Mouse (Mus musculus) cerebellum, adult (tissue): ENCODE data around the gene Tfcp2.

Source experiments
- ATAC-seq: cut with Nextera tagmentation; 2 replicates; pipeline ENCODE4 v1.9.2; 2017; ENCODE audit warnings: mild to moderate bottlenecking, moderate library complexity, mixed read lengths; ENCODE audit not compliant: insufficient number of reproducible peaks, low FRiP score, low TSS enrichment

Gene Tfcp2

GRCm38 (mm10) chr15:100551326-100552307 lies at the start of gene Tfcp2:
Tfcp2 (minus strand) TSS chr15:100552008.
- peak; percentile 100 for ATAC-seq

GRCm38 (mm10) chr15:100600696-100601272 lies 49.0 kb upstream of the Tfcp2 start:
- no peak for ATAC-seq

- ATAC-seq: peak; percentile 49; the same call in 1 of the 2 replicates
Observed at GRCm38 (mm10) chr15:100600047-100600695, 48.4 kb upstream of the Tfcp2 start.

- ATAC-seq: peak; percentile 57; the same call in 1 of the 2 replicates
Observed at GRCm38 (mm10) chr15:100599276-100600046, 47.7 kb upstream of the Tfcp2 start, which contains the start of gene Pou6f1. Pou6f1 (minus strand) TSS chr15:100599984.

- no peak for ATAC-seq
Observed at GRCm38 (mm10) chr15:100598883-100599275, 47.1 kb upstream of the Tfcp2 start.

GRCm38 (mm10) chr15:100598287-100598882 lies 46.6 kb upstream of the Tfcp2 start:
- ATAC-seq: no peak

GRCm38 (mm10) chr15:100592817-100593216 lies 41.0 kb upstream of the Tfcp2 start:
- no peak for ATAC-seq

- no peak for ATAC-seq
Observed at GRCm38 (mm10) chr15:100590436-100590835, 38.6 kb upstream of the Tfcp2 start.

GRCm38 (mm10) chr15:100588297-100588696 lies 36.5 kb upstream of the Tfcp2 start:
- no peak for ATAC-seq

- no peak for ATAC-seq
Observed at GRCm38 (mm10) chr15:100587166-100587565, 35.4 kb upstream of the Tfcp2 start.

GRCm38 (mm10) chr15:100585931-100586330 lies 34.1 kb upstream of the Tfcp2 start:
- no peak for ATAC-seq

- no peak for ATAC-seq
Observed at GRCm38 (mm10) chr15:100580108-100580507, 28.3 kb upstream of the Tfcp2 start.

- no peak for ATAC-seq
Observed at GRCm38 (mm10) chr15:100577972-100578371, 26.2 kb upstream of the Tfcp2 start.

- ATAC-seq: no peak
Observed at GRCm38 (mm10) chr15:100576810-100577209, 25.0 kb upstream of the Tfcp2 start.

- ATAC-seq: no peak
Observed at GRCm38 (mm10) chr15:100576392-100576791, 24.6 kb upstream of the Tfcp2 start.

GRCm38 (mm10) chr15:100575366-100575765 lies 23.6 kb upstream of the Tfcp2 start:
- no peak for ATAC-seq

GRCm38 (mm10) chr15:100574378-100574777 lies 22.6 kb upstream of the Tfcp2 start:
- ATAC-seq: no peak

- ATAC-seq: no peak
Observed at GRCm38 (mm10) chr15:100573946-100574345, 22.1 kb upstream of the Tfcp2 start.

GRCm38 (mm10) chr15:100569239-100569638 lies 17.4 kb upstream of the Tfcp2 start:
- ATAC-seq: no peak

GRCm38 (mm10) chr15:100566531-100566930 lies 14.7 kb upstream of the Tfcp2 start:
- no peak for ATAC-seq
